13 mouse cellular contexts compared by ENCODE assay signal in the genomic region with DNA sequence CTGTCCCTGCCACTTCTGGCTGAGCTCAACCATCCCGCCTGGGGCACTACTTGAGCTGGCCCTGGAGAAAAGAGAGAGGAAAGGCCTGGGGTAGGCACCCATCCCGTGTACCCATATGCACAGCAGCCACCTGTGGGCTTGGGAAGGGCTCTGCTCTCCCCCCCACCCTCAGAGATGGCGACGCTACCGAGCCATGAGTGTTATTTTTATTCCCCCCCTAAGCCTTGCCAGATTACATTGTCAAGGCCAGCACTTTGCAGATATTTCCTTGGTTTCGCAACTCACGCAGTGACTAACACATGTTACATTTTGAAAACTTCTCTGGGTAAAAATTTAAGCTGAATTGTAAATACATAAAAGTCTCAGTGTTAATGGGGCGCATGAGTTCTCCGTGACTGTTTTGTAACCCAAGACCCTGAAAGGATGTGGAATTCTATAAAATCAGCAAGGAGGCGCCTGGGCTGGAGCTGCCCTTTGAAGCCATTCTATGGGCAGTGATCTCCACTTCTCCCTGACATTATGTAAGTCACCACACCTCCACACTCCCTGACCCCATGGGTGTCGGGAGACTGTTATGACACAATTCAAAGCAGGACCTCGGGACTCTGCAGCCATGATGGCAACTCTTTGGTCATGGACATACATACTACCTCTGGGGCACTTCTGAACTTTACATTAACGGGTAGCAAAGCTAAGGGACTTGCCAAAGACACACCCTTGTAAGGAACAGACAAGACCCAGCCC.
DNase-seq lines count a peak whose midpoint lies in the region; TF ChIP-seq lines count a peak whose summit lies in the region.
"Had no signal": no experiment of that assay in that cellular context is flagged by ENCODE, and none has a peak within 500 bp of the region (broad histone marks: within the 10 kb centered on the region; RNA-seq: fewer than 3 reads in every experiment).

No protein-coding gene starts in this region.

- no peak for TF ChIP-seq CTCF in kidney, adult 2 months (conservative IDR thresholded peaks at IDR 0.05; ENCODE audit: insufficient read depth, insufficient read length, low read depth, low read length)
- no peak for TF ChIP-seq CTCF in C2C12 (IDR thresholded peaks at IDR 0.05; ENCODE audit: control insufficient read depth, insufficient read depth, insufficient read length)

- H3K27ac ChIP-seq in kidney, adult 2 months (ENCODE audit: insufficient read depth, low read depth, low read length) = no peak overlapping the region
- H3K27ac ChIP-seq: embryonic facial prominence, embryonic 13.5 days; hindbrain, embryonic 15.5 days had no signal

- DNase-seq in kidney, adult 2 months = peak; percentile 32
- DNase-seq in kidney, postnatal 4 days = no peak
- peak; percentile 40 for DNase-seq in brain, adult 2 months (ENCODE audit: low read depth, low spot score)
- DNase-seq in lung, postnatal 14 days = peak; percentile 47
- no peak for DNase-seq in left cerebral cortex, adult 18-20 months (ENCODE audit: low spot score in 2 of 2)
- no peak for DNase-seq in embryo, embryonic 11 days
- DNase-seq in cerebellum, adult 18-20 months = no peak
- DNase-seq: cerebellum, adult 2 months; gastrocnemius, postnatal 25 days had no signal

- H3K27me3 ChIP-seq in kidney, adult 2 months (replicated peaks; ENCODE audit: control insufficient read depth, insufficient read depth, low read length) = no peaks in the 10 kb centered on the region
- H3K27me3 ChIP-seq in C2C12 (ENCODE audit: control insufficient read depth, insufficient read depth, insufficient read length) = no peaks in the 10 kb centered on the region
- H3K27me3 ChIP-seq: embryonic facial prominence, embryonic 13.5 days; hindbrain, embryonic 15.5 days had no signal

- H3K4me3 ChIP-seq in kidney, adult 2 months (ENCODE audit: insufficient read depth, low read depth, low read length) = no peak overlapping the region
- H3K4me3 ChIP-seq in C2C12 (ENCODE audit: insufficient read depth, poor library complexity, severe bottlenecking) = no peak overlapping the region
- H3K4me3 ChIP-seq: embryonic facial prominence, embryonic 13.5 days; hindbrain, embryonic 15.5 days; megakaryocyte, embryonic 14.5 days had no signal

- WGBS in kidney, adult 2 months = 53% methylated on average over 13 of the region's 13 CpGs

- TF ChIP-seq POLR2A in kidney, adult 2 months (IDR thresholded peaks at IDR 0.05; ENCODE audit: low read depth, low read length) = no peak

- H3K36me3 ChIP-seq in kidney, adult 2 months (ENCODE audit: control insufficient read depth, insufficient read depth, low read length) = no peaks in the 10 kb centered on the region
- no peaks in the 10 kb centered on the region for H3K36me3 ChIP-seq in C2C12 (ENCODE audit: control insufficient read depth, insufficient read depth)
- H3K36me3 ChIP-seq: embryonic facial prominence, embryonic 13.5 days; hindbrain, embryonic 15.5 days had no signal

- H3ac ChIP-seq in C2C12 (ENCODE audit: control insufficient read depth, insufficient read length, low read depth) = no peak overlapping the region

- H3K4me1 ChIP-seq in kidney, adult 2 months (ENCODE audit: control insufficient read depth, insufficient read depth, low read length) = peaks cover 4% of the 10 kb centered on the region; the same call in 1 of the 2 replicates
- H3K4me1 ChIP-seq: megakaryocyte, embryonic 14.5 days had no signal

- no peaks in the 10 kb centered on the region for H3K79me3 ChIP-seq in C2C12 (ENCODE audit: low read depth)

- H3K79me2 ChIP-seq in C2C12 (ENCODE audit: control insufficient read depth, insufficient read depth) = no peaks in the 10 kb centered on the region

TF ChIP-seq in C2C12, 6 proteins besides CTCF, POLR2A, EP300 and RAD21:
- TF ChIP-seq CEBPB (IDR thresholded peaks at IDR 0.05; ENCODE audit: low read depth) (peak; percentile 94), MAX (IDR thresholded peaks at IDR 0.05) (no peak)

Comparison
In these comparisons a context has a peak if more than half of its experiments do, and no peak if none do; other contexts are left out.
1. DNase-seq: peak in kidney, adult 2 months (single experiment), brain, adult 2 months (single experiment) and lung, postnatal 14 days (single experiment); none in kidney, postnatal 4 days (0 of 2), left cerebral cortex, adult 18-20 months (0 of 2), embryo, embryonic 11 days (single experiment) and cerebellum, adult 18-20 months (0 of 2).